Mouse (Mus musculus) testis, adult 2 months (tissue): Measurements from ENCODE around the gene Selenoi.

Source experiments
- CTCF ChIP-seq: fragments of 200-500 bp; IDR thresholded peaks from 2 replicates; pipeline ENCODE4 v1.5.1; 2012; ENCODE audit warnings: low read depth, mild to moderate bottlenecking, inconsistent platforms, low read length, moderate library complexity; ENCODE audit not compliant: control insufficient read depth, insufficient read depth, insufficient replicate concordance
- POLR2A ChIP-seq: fragments of 200-500 bp; IDR thresholded peaks from 2 replicates; pipeline ENCODE4 v1.6.1; 2012; ENCODE audit warnings: low read depth, mild to moderate bottlenecking, inconsistent platforms, low read length, moderate library complexity; ENCODE audit not compliant: control insufficient read depth

DNA sequence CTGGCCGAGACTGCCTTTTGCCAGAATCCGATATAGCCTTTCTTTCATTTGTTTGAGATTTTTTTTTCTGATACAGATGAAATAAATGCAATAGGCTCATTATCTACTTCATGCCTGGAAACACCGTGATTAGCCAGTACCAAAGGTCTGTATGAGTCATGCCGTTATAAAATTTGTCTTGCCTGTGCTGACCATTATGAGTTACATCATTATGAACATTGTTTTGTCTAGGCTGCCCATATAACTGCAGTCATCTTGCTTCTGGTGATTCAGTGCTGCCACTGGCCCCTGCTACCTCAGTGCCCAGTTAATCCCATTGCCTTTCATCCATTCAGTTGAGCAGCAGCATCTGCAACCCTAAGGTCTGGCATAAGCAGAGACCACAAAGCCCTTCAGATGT lies 47.1 kb downstream of the Selenoi start:
- no peak for TF ChIP-seq CTCF
- TF ChIP-seq POLR2A, result no peak
